9 mouse cellular contexts compared by ENCODE assay signal in the genomic region with DNA sequence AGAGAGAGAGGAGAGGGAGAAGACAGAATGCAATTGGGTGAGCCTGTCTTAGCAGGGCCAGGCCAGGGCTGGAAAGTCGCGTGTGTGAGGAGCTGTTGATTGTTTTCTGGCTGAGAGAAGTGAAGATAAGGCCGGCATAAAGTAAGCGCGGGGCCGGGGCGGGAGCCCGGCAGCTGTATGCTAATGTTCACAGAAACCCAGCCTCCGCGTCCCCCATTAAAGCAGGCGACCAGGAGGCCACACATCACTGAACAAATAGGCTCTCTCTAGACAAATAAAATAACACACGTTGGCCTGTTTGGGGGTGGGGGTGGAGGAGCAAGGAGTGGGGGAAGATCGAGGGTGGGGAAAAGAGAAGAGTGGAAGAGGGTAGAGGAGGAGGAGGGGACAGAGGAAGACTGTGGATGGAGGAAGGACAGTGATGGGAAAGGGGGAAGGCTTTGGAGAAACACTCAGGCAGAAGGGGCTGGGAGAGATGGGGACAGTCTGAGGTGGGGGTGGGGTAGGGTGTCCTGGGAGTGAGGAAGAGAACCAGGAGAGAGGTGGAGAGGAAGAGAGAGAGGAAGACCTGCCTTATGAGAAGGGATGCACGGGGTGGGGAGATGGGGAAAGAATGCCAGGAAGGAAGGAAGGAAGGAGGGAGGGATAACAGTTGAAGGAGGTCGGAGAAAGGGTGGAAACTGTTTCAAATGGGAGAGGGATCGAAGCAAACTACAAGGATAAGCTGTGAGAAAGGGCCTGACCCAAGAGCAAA. TPM values are rescaled to one million over a fixed set of nuclear protein-coding genes. Genes with fewer than 3 reads are reported as not detected.
A peak's percentile ranks its signal among the peaks of the same experiment; 100 is the strongest.
DNase-seq lines count a peak whose midpoint lies in the region; ATAC-seq and TF ChIP-seq lines count a peak whose summit lies in the region.
"Had no signal": no experiment of that assay in that cellular context is flagged by ENCODE, and none has a peak within 500 bp of the region (broad histone marks: within the 10 kb centered on the region; RNA-seq: fewer than 3 reads in every experiment).

No protein-coding gene starts in this region.

- no peak for TF ChIP-seq EP300 in liver, postnatal 0 days (IDR thresholded peaks at IDR 0.05; ENCODE audit: low read depth)

- H3K9ac ChIP-seq in forebrain, embryonic 13.5 days, result peak overlapping the region; percentile 53
- H3K9ac ChIP-seq in limb, embryonic 13.5 days, result no peak overlapping the region
- no peak overlapping the region for H3K9ac ChIP-seq in liver, postnatal 0 days (replicated peaks)
- H3K9ac ChIP-seq: liver, embryonic 13.5 days had no signal

- H3K4me2 ChIP-seq in forebrain, embryonic 13.5 days, result peak overlapping the region; percentile 61
- H3K4me2 ChIP-seq in limb, embryonic 13.5 days (replicated peaks), result 0 out of 2 replicates have a peak overlapping the region, but pooled peaks have one; percentile 56
- H3K4me2 ChIP-seq in liver, postnatal 0 days (ENCODE audit: low read depth, low read length), result no peak overlapping the region

- peak overlapping the region; percentile 92 for H3K27ac ChIP-seq in forebrain, embryonic 13.5 days
- H3K27ac ChIP-seq in limb, embryonic 13.5 days, result no peak overlapping the region
- no peak overlapping the region for H3K27ac ChIP-seq in liver, postnatal 0 days (ENCODE audit: low read depth)
- H3K27ac ChIP-seq: liver, embryonic 13.5 days had no signal

- DNase-seq in heart, adult 11 months, result peak; percentile 75
- no peak for DNase-seq in heart, adult 8-10 months (ENCODE audit: low spot score)
- DNase-seq in A20 (ENCODE audit: low read depth, low spot score), result peak; percentile 79
- DNase-seq in urinary bladder, postnatal 36 days (ENCODE audit: low spot score in 2 of 2), result no peak
- no peak for DNase-seq in adrenal gland, postnatal 36 days
- DNase-seq in liver, postnatal 0 days, result no peak
- DNase-seq: liver, embryonic 13.5 days had no signal

- H3K27me3 ChIP-seq in forebrain, embryonic 13.5 days, result peaks cover 16% of the 10 kb centered on the region; the same call in 1 of the 2 replicates
- peaks cover 80% of the 10 kb centered on the region for H3K27me3 ChIP-seq in limb, embryonic 13.5 days
- H3K27me3 ChIP-seq in liver, postnatal 0 days (ENCODE audit: insufficient read depth, low read length), result peaks cover 60% of the 10 kb centered on the region

- peak; percentile 36 for ATAC-seq in forebrain, embryonic 13.5 days
- ATAC-seq in limb, embryonic 13.5 days (ENCODE audit: low FRiP score, low read depth), result no peak
- no peak for ATAC-seq in liver, postnatal 0 days

- no peaks in the 10 kb centered on the region for H3K36me3 ChIP-seq in forebrain, embryonic 13.5 days (ENCODE audit: poor library complexity, severe bottlenecking)
- no peaks in the 10 kb centered on the region for H3K36me3 ChIP-seq in limb, embryonic 13.5 days
- no peaks in the 10 kb centered on the region for H3K36me3 ChIP-seq in liver, postnatal 0 days (replicated peaks; ENCODE audit: insufficient read depth, low read length)
- H3K36me3 ChIP-seq: liver, embryonic 13.5 days had no signal

- H3K4me3 ChIP-seq in forebrain, embryonic 13.5 days, result 0 out of 2 replicates have a peak overlapping the region, but pooled peaks have one; percentile 26
- H3K4me3 ChIP-seq in limb, embryonic 13.5 days, result peak overlapping the region; percentile 33; the same call in 1 of the 2 replicates
- no peak overlapping the region for H3K4me3 ChIP-seq in liver, postnatal 0 days (ENCODE audit: low read depth, low read length)

- WGBS in forebrain, embryonic 13.5 days, result 2% methylated on average over 16 of the region's 16 CpGs
- WGBS in limb, embryonic 13.5 days, result 2% methylated on average over 16 of the region's 16 CpGs
- WGBS in liver, postnatal 0 days (ENCODE audit: insufficient replicate concordance), result 2% methylated on average over 16 of the region's 16 CpGs

- no peaks in the 10 kb centered on the region for H3K9me3 ChIP-seq in forebrain, embryonic 13.5 days (replicated peaks)
- H3K9me3 ChIP-seq in limb, embryonic 13.5 days, result no peaks in the 10 kb centered on the region
- H3K9me3 ChIP-seq in liver, postnatal 0 days (ENCODE audit: low read length), result no peaks in the 10 kb centered on the region
- H3K9me3 ChIP-seq: liver, embryonic 13.5 days had no signal

- H3K4me1 ChIP-seq in forebrain, embryonic 13.5 days, result peaks cover 63% of the 10 kb centered on the region
- H3K4me1 ChIP-seq in limb, embryonic 13.5 days, result peaks cover 28% of the 10 kb centered on the region
- peaks cover 17% of the 10 kb centered on the region for H3K4me1 ChIP-seq in liver, postnatal 0 days (ENCODE audit: insufficient read depth)

- TF ChIP-seq CTCF in liver, postnatal 0 days (IDR thresholded peaks at IDR 0.05; ENCODE audit: low read depth), result no peak

RNA-seq across cellular contexts. Expression of gene Insm1, which starts 4.3 kb away (rescaled TPM):
- total RNA-seq in heart, adult 8-10 months (2022), result not detected
- polyA plus RNA-seq in forebrain, embryonic 13.5 days (2015; fragmentation: Nextera tagmentation; extraction: Ambion mirVana), result 10.0 and 12.8 TPM in 2 replicates
- 0.10 TPM in 1 of 2 replicates, not detected in the other for polyA plus RNA-seq in limb, embryonic 13.5 days (2015; fragmentation: Nextera tagmentation; extraction: Ambion mirVana)
- 1 to 10 TPM; 2.9 to 6.4 TPM for total RNA-seq in adrenal gland, postnatal 36 days (2021)
- polyA plus RNA-seq in liver, postnatal 0 days (2015; fragmentation: Nextera tagmentation; extraction: Ambion mirVana), result not detected in 2 replicates
- polyA plus RNA-seq: liver, embryonic 13.5 days had no signal

Comparison
In these comparisons a context has a peak if more than half of its experiments do, and no peak if none do; other contexts are left out.
1. DNase-seq: peak in heart, adult 11 months (single experiment) and A20 (single experiment); none in heart, adult 8-10 months (single experiment), urinary bladder, postnatal 36 days (0 of 2), adrenal gland, postnatal 36 days (0 of 2) and liver, postnatal 0 days (single experiment).